Mouse (Mus musculus): ENCODE data around the gene Ripk1. TPM values are rescaled to one million over a fixed set of nuclear protein-coding genes. Genes with fewer than 3 reads are reported as not detected.
"Not testable (repeated sequence)": the region's sequence is repeated elsewhere in the genome, so short reads cannot be mapped to it uniquely, and the experiment has no call there.

Gene Ripk1
- total RNA-seq, 4 experiments from 2014 or later, result 6.1 to 6.9 (median 6.5) TPM

DNA sequence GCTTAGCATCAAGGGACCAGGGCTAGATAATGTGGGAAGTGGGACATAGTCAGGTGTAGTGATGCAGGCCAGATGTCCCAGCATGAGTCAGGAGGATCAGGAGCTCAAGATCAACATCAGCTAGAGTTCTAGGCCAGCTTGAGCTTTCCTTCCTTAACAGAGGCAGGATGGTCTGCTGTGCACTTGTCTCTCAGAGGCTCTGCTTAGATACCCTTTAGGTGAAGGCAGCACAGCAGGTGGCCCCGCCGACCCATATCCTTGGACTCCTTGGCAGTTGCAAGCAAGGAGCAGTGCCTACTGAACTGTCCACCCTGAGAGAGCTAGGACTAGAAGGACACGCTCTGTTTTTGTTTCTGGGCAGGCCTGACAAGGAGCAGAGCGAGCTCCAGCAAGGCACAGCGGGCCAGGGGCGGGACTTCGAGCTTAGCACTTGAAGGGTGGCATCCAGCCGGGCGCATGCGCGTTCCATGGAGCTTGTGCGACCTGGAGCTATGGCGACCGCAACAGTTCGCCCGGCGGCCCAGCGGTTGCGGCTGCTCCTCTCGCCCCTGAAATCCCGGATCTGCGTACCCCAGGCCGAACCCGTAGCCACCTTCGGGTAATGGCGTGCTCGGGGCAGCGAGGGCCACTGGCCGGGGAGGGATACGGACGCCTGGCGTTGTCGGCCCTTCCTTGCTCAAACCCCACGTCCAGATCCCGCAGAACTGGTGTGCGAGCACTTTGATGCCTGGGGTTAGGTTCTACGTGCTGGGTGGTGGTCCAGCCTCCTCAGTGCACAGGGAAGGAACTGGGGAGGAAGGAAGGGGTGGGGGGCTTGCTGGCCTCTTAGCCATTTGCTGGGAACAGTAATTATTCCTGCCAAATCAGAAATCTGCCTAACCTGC, 35.3 kb downstream of the Ripk1 start, which contains the start of gene Bphl:
Gene Bphl, plus strand, starts transcription at position 426 of the 884 bp plus-strand sequence.
- peak; percentile 84 to 92 for DNase-seq (ENCODE audit: low spot score in 2 of 2)

DNA sequence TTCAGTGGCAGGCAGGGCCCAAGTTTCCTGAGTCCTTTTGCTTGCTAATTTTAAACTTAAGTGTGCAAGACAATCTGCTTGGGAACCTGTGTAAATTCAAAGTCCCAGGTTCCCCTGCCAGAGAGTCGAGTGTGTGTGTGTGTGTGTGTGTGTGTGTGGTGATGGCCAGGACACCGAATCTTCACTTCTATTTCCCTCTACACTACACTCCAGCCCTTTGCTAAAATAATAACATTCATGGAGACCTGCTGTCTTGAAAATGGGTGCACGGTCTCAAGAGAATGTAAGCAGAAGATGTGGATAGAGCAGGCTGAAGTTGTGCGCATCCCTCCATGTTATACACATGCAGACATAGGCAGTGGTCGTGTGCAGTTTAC, 35.9 kb downstream of the Ripk1 start:
- DNase-seq (ENCODE audit: low spot score in 2 of 2), result no peak

DNA sequence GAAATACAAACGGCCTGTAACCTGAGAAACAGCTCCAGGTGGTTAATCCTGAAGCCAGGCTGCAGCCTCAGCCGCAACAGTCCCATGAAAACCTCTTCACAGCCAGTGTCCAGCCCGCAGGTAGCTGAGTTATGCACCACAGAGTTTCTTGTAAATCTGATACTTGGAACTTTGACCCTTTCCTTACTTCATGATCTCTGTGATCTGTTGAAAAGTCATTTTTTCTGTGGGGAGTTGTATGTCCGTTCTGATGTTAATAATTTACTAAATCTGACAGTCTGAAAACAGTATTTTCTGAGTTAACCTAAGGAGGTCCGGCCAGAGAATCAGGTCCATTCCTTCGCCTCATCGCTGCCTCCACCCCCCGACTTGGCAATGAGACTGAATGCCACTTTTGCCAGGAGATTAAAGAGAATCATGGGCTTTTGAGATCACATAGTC, 36.8 kb downstream of the Ripk1 start:
- DNase-seq (ENCODE audit: low spot score in 2 of 2), result no peak

DNA sequence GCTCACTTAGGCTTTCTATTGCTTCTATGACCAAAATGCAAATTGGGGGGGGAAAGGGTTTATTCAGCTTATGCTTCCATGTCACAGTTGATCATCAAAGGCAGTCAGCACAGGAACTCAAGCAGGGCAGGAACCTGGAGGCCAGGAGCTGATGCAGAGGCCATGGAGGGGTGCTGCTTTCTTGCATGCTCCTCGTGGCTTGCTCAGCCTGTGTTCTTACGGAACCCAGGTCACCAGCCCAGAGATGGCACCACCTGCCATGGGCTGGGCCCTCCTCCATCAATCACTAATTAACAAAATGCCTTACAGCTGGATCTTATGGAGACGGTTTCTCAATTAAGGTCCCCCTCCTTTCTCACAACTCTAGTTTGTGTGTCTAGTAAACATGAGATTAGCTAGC, 37.9 kb downstream of the Ripk1 start:
- no peak for DNase-seq (ENCODE audit: low spot score in 2 of 2)

DNA sequence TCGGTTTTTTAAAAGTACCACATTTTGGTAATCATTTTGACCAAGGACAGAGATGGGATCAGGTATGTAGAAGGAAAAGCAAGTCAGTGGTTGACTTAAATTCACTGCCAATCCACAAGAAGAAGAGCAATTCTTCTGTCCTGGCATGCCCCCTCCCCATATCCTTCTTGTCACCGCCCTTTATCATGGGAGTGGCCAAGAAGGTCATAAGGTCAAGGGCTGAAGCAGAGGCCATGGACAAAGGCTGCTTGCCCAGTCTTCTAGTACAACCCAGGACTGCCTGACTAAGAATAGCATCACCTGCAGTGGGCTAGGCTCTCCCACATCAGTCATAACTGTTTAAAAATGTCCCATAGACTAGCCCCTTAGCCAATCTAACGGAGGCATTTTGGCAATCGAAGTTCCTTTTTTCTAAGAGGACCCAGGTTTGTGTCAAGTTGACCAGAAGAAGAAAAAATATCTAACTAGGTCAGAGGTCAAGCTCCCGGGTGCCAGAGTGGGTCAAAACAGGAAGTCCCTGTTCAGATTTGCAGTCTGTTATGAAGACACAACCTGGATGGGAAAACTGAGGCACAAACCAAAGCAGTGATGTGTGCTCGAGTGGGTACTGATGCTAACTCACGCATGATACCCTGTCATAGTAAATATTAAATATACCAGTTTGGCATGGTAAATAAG, 41.7 kb downstream of the Ripk1 start:
- DNase-seq (ENCODE audit: low spot score in 2 of 2), result no peak

DNA sequence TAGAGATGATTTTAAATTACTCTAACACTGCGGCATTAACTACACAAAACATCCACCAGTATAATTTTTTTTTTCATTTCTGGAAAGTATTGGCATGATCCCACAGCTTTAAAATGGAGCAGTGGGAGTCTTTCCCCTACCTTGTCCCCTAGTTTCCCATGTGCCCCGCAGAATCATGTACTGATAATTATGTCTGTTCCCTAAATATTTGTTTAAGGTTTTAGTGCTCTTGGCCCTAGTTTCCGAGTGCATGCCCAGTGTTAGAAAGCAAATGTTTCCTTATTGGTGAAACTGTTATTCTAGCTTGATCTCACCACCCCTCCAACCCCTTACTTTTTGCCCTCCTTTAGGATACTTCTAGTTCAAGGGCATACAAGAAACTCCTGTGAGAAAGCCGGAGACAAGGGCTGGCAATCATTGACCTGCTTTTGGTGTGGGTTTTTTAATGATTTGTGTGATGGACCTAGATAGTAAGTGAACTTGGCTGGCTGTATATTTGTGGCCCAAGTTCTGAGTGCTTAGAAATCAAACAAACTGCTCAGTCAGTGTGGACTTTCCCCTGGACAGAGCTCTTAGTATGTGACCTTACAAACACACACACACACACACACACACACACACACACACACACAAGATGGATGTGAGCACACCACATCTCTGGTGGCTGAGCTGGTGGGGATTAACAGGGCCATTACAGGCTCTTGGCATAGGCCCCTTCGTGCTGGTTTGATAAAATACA, 43.5 kb downstream of the Ripk1 start:
- DNase-seq (ENCODE audit: low spot score in 2 of 2), result no peak

DNA sequence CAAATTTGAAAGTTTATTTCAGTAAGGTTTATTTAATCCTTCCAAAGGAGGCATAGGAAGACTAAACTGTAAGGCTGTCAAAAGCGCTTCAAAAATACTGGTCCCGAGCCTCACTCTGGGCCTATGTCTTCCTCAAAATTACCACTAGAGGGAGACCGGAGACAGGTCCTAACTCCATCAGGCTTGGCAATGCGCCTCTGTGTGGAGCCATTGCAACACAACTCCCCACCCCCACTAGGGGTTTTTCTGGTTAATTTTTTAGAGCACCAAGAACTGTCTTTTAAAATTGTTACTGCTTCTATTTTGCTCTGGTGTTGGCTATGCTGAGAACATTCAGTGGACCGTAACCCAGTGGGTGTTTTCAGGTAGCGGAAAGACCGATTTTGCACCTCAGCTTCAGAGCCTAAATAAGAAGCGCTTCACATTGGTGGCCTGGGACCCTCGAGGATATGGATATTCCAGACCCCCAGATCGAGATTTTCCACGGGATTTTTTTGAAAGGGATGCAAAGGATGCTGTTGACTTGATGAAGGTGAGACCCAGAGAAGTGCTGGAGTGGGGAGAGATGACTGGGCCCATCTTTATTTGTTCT, 44.4 kb downstream of the Ripk1 start:
- DNase-seq (ENCODE audit: low spot score in 2 of 2), result peak; percentile 42 to 71

DNA sequence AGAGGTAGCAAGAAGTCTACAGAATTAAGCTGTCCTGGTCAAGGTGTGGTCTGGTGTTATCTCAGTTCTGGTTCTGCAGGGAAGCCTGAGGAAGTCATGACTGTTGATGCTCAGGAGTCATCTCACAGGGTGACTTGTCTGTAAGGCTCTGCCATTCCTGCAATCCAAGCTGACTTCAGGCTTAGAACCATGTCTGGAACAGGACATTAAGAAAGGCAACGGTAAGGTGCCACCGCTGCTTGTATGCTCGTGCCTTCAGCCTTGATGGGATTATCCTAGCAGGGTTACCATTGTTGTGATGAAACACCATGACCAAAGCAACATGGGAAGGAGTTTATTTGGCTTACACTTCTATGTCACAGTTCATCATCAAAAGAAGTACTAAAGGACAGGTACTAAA, 45.4 kb downstream of the Ripk1 start:
- no peak for DNase-seq (ENCODE audit: low spot score in 2 of 2)

DNA sequence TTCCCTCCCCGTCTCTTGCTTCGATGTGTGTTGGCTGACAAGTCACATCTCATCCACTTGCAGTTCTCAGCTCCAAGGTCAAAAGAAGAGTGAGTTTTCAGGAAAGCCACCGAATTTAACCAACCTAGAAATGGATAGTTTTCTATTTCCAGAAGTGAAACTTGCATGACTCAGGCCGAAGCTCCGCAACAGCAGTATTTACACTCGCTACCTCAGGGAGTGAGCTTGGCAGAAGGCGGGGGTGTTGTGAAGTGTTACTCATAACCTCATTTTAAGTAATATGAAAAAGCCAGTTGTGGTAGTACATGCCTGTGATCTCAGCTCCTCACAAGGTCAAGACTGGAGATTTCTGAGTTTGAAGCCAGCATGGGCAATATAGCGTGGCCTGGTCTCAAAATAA, 48.3 kb downstream of the Ripk1 start:
- peak in 1 of 2 experiments; percentile 77 for DNase-seq (ENCODE audit: low spot score in 2 of 2)

DNA sequence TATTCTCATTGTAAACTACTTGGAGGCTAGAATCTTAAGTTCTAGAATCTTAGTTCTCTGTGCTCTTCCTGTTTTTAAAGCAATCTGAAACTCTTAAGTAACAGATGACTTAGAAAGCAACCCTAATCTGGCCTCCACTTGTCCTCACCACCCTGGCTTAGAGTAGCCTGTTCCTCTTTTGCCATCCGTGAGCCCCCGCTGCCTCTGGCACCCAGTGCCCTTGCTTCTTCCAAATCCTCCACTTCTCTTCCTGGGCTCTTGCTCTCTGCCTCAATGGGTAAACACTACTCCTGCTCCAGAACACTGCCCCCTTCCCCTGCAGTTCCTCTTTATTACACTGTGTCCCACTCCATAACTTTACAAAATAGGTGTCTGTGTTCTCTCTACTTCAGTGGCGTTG, 49.5 kb downstream of the Ripk1 start:
- DNase-seq (ENCODE audit: low spot score in 2 of 2), result no peak

DNA sequence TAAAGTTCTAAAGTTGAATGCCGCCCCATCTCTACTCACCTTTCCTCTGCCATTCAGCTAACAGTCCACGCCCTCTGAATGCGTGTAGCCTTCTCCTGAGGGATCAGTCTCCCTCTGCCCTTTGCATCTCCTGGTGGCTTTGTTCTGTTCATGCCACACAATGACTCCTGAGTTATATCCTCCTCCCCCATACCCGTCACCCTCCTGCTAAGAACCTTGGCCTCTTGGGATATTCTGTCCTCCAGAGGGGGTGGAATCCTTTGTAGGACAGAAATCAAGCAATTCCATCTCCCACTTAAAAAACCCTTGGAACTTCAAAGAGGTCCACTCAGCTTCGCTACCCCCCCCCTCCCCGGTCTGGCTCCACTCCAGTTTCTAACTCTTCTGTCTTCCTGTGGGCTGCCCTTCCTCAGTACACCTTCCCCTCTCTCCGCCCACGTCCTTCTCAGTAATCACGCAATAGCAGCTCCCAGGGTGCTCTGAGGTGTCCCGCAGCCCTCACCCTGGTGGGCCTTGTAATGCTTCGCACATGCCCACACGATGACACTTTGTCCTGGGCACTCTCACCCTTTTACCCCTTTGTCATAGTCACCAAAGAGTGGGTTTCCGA, 51.6 kb downstream of the Ripk1 start:
- no peak for DNase-seq (ENCODE audit: low spot score in 2 of 2)

DNA sequence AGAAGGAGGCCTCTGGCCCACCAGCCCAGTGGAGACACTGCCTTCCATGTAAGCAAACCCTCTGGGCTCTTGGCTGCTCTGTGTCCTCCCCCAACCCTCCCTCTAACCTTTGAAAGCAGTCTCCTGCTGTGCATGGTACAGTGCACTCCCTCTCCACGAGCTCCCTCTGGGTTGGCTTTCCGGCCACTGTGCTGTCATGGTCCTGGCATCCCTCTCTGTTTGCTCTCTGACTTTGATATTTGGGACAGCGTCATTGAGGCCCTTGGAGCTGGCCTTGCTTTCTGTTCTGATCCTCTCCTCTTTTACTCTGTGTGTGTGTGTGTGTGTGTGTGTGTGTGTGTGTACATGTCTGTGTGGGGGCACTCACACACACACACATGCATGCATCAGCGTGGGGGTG, 52.2 kb downstream of the Ripk1 start:
- no peak for DNase-seq (ENCODE audit: low spot score in 2 of 2)

DNA sequence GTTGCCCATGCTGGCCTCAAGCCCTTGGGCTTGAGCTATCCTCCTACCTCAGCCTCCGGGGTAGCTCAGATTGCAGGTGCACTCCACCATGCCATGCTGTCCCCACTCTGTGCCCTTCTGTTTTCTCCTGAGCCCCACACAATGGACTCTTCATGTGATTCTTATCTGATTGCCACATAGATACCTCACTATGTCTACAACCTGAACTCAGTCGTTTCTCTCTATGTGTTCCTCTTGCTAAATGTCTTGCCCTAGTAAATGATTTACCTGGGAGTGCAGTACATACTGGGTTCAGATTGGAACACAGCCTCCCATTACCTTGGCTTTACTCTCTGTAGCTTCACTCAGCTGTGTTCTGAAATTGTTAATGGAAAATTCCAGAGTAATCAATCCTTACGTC, 52.8 kb downstream of the Ripk1 start:
- DNase-seq (ENCODE audit: low spot score in 2 of 2), result no peak

DNA sequence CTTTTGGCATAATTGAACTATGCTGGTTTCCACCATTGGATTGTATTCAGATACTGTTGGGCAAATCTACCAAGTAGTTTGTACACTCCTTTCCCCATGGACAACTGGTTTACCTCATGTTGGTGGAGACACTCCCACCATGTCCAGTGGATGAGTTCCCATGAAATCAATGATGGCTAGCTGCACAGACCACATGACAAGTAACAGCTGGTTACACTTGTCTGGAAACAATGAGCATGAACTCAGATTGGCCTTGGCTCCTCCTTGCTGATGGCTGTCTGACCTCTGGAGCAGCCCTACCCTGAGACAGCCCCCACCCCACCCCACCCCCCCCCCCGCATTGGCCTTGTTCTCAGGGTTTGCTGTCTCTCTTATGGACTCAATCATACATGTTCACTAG, 55.1 kb downstream of the Ripk1 start:
- no peak for DNase-seq (ENCODE audit: low spot score in 2 of 2)

DNA sequence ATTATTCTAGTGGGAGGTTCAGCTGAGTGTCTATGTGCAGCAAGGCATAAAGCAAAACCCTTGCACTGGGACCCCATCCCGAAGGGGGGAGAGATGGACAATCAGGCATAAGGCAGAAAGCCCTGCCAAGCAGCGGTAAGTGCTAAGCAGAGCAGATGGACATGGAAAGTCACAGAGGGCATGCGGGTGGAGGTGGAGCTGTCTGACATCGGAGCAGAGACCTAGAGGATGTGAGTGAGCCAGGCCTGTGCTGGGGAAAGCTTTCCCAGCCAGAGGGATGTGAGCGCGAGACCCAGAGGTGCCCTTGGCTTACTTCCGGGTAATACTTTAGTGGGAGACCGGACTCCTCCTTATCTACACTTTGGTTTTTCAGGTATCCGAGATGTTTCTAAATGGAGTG, 57.9 kb downstream of the Ripk1 start:
- no peak for DNase-seq (ENCODE audit: low spot score in 2 of 2)

DNA sequence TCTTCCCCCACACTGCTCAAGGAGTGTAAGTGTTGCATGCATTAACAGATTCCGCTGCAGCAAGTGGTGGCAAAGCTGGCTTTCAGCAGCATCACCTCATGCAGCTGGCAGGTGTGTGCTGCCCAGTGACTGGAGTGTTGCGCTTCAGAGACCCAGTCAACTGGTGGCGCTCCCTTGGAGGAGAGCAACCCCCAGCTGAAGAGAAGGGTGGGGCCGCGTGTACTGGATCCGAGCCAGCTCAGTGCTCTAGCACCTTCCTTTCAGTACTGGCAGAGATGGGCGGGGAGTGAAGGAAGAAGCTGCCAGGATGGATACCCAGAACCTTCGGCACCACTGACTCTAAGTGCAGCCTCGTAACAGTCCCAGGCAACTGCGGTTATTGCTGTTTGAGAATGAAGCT, 60.3 kb downstream of the Ripk1 start:
- DNase-seq (ENCODE audit: low spot score in 2 of 2), result no peak

DNA sequence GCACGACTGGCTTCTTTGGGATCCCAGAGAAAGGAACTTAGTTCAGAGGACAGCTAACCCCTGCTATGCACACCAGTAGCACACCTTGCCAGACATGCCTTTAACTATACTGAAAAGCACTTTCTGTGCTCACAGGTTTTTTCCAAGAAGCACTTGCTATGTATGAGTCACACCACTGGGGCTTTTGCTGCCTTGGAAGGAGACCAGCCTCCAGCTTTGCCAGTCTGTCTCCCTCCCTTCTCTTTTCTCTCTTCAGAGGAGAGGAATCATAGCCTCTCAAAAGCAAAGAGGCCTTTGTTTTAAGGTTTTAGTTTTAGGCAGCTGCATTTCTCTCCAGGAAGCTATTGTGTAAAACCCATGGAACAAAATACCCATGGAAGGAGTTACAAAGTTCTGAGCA, 64.2 kb downstream of the Ripk1 start:
- DNase-seq (ENCODE audit: low spot score in 2 of 2), result peak in 1 of 2 experiments; percentile 68

DNA sequence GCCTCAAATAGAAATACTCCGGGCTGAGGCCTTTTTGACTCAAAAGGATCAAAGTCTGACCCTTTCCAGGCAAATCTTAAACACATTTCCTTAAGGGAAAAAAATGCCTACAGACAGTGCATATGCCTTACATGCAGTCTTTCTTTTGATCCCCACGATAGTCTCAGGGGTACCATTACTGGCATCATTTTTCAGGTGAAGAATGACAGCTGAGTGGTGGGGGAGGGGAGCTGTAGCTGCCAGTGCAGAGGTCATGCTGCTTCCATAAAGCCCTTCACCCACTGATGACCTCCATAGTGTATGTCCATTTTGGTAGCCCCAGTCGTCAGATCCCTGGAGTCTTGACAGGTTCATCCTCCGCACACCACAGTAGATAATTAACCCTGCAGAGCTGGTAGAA, 68.1 kb downstream of the Ripk1 start:
- DNase-seq (ENCODE audit: low spot score in 2 of 2), result no peak

DNA sequence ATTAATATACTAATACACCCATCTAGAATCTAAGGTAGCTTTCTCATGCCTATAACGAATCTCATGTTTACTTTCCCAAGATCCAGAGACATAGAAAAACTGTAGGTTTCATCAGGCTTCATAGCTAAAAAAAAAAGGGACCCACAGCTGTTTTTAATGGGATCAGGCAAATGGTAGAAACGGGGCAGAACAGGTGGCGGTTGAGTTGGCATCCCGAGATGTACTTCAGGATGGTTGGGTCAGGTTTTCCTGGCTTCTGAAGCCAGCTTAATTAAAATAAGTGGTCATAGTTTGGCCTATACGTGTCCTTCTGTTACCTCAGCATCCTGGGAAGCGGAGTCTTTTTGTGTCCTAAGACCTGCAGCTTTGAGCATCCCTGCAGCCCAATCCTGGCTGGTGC, 69.7 kb downstream of the Ripk1 start:
- DNase-seq (ENCODE audit: low spot score in 2 of 2), result no peak

DNA sequence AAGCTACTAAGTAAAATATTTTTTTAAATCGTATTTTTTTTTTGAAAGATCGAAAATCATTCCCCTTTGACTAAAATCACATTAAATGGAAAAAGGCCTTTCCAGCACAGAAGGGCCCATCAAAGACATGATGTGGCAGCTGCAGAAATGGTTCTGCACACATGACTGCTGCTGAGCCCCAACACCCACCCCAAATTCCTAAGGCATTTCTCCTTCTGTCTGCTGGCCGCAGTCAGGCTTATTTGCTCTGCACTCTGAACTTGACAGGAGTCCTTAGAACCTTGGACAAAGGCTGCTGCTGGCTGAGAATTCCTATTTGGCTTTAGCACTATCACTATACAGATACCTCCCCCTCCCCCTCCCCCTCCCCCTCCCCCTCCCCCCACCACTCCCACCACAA, 70.7 kb downstream of the Ripk1 start:
- no peak for DNase-seq (ENCODE audit: low spot score in 2 of 2)

DNA sequence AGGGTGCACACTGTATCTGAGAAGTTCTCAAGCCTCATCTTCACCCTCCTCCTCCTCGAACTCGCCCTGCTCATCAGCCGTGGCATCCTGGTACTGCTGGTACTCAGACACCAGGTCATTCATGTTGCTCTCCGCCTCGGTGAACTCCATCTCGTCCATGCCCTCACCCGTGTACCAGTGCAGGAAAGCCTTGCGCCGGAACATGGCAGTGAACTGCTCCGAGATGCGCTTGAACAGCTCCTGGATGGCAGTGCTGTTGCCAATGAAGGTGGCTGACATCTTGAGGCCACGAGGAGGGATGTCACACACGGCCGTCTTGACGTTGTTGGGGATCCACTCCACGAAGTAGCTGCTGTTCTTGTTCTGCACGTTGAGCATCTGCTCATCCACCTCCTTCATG, 72.3 kb downstream of the Ripk1 start:
- not testable (repeated sequence) for DNase-seq (ENCODE audit: low spot score in 2 of 2)
